Mouse (Mus musculus) embryonic facial prominence, embryonic 11.5 days (tissue): Measurements from ENCODE around the gene Nfix. TPM values are rescaled to one million over a fixed set of nuclear protein-coding genes. Genes with fewer than 3 reads are reported as not detected.

Source experiments
- ATAC-seq: fragments of 200-750 bp; cut with Nextera tagmentation; replicated peaks from 2 replicates; pipeline ENCODE4 v1.8.0; 2017; ENCODE audit warnings: low read depth; ENCODE audit not compliant: insufficient number of reproducible peaks, low FRiP score, low TSS enrichment
- DNase-seq: peaks from one replicate; pipeline ENCODE4 v3.0.0-alpha.2; 2015; ENCODE audit warnings: low spot score
- H3K27ac ChIP-seq: fragments of 300-500 bp; sonication (generic); replicated peaks from 2 replicates; pipeline ENCODE4 v1.5.1; 2014; ENCODE audit warnings: mild to moderate bottlenecking, low read depth, low read length, control low read depth
- H3K27me3 ChIP-seq: fragments of 300-500 bp; sonication (generic); 2 replicates; pipeline ENCODE4 v1.6.1; 2014; ENCODE audit warnings: mild to moderate bottlenecking, low read length, moderate library complexity, mixed read lengths; ENCODE audit not compliant: control insufficient read depth, insufficient read depth
- H3K36me3 ChIP-seq: fragments of 300-500 bp; sonication (generic); replicated peaks from 2 replicates; pipeline ENCODE4 v1.6.1; 2014; ENCODE audit warnings: low read depth, mild to moderate bottlenecking, low read length, moderate library complexity, mixed read lengths; ENCODE audit not compliant: control insufficient read depth, insufficient read depth
- H3K4me1 ChIP-seq: fragments of 300-500 bp; sonication (generic); 2 replicates; pipeline ENCODE4 v1.6.1; 2014; ENCODE audit warnings: low read length, mixed read lengths; ENCODE audit not compliant: control insufficient read depth, insufficient read depth
- H3K4me2 ChIP-seq: fragments of 300-500 bp; sonication (generic); 2 replicates; pipeline ENCODE4 v1.6.1; 2014; ENCODE audit warnings: low read depth, mild to moderate bottlenecking, control low read depth, low read length, moderate library complexity
- H3K4me3 ChIP-seq: fragments of 300-500 bp; sonication (generic); 2 replicates; pipeline ENCODE4 v1.5.1; 2014; ENCODE audit warnings: low read depth, low read length, control low read depth
- H3K9ac ChIP-seq: fragments of 300-500 bp; sonication (generic); replicated peaks from 2 replicates; pipeline ENCODE4 v1.6.1; 2014; ENCODE audit warnings: mild to moderate bottlenecking, control low read depth, low read length
- H3K9me3 ChIP-seq: fragments of 300-500 bp; sonication (generic); replicated peaks from 2 replicates; pipeline ENCODE4 v1.6.1; 2016; ENCODE audit warnings: mild to moderate bottlenecking, low read length, inconsistent platforms, mixed read lengths; ENCODE audit not compliant: control insufficient read depth
- WGBS: fragments of 180-500 bp; shearing (Covaris S2); extraction: QIAGEN DNeasy Blood & Tissue Kit; methylation state at CpG from one replicate; pipeline ENCODE4 v1.1.7; 2014; 5-methylcytosine and 5-hydroxymethylcytosine counted together
- polyA plus RNA-seq: library from polyadenylated mRNA; unstranded; fragments of >200 nt; fragmentation: Nextera tagmentation; extraction: Ambion mirVana; gene quantifications from 2 replicates; pipeline ENCODE4 v1.2.1, GENCODE M21; 2014

The Nfix gene
- polyA plus RNA-seq, 1 experiment from 2014 or later = 6.8 TPM

DNA sequence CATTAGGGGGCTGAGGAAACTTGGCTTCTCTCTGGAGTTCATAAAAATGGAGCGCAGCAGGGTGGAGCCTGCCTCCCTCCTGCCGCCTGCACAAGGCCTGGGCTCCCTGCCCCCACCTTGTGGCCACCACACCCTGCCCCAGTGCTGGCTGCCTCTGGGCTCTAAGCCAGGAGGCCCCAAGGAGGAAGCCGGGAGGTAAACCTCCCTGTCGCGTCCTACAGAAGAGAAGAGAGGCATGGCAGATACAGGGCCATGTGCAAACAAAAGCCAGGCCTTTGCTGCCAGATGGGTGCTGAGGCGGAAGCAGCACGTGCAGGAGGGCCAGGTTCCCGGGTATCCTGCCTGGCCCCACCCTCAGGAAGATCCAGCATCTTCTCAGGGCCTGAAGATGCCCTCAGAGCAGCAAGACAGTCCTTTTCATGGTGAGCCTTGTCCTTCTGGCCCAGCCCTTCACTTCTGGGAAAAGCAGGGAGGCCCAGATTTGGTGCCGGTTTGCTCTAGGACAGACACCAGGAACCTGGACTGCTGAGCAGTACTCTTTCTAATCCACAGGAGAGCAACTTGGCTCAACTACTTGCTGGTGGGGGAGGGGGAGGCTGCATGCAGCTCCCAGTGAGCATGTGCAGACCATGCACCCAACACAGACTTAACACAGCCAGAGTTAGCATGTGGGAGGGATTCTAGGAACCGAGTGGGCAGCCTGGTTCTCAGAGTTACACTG is 77.1 kb downstream of the Nfix start, which contains the start of gene G430095P16Rik:
Gene G430095P16Rik (plus strand): TSS at position 158 of the 721 bp plus-strand sequence.
- ATAC-seq (peak; percentile 88), DNase-seq (peak; percentile 88)
- Histone ChIP-seq H3K4me3 (peak within 1 kb of the TSS; percentile 17), H3K4me2 (peak within 1 kb of the TSS; percentile 39), H3K36me3 (no peaks in the 10 kb centered on the region), H3K27ac (peak within 1 kb of the TSS; percentile 95), H3K4me1 (peaks cover 31% of the 10 kb centered on the region), H3K9ac (peak within 1 kb of the TSS; percentile 64), H3K27me3 (peaks cover 16% of the 10 kb centered on the region), H3K9me3 (no peaks in the 10 kb centered on the region)
- 16% methylated on average over 10 of the region's 10 CpGs for WGBS

DNA sequence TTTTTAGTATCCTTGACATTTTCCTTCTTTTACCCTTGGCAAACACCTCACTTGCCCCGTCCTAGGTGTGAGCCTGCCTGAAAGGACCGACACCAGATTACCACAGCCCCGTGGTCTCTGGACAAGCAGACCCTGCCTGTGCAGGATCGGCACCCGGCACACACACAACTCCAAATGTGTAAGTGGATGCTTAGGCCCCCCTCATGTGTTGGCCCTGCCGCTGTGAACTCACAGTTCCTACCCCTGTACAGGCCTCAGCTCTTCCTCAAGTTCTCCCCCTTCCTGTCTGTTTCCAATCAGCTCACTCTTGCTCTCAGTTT is 77.7 kb downstream of the Nfix start:
- H3K27me3 ChIP-seq = peaks cover 20% of the 10 kb centered on the region
- H3K4me3 ChIP-seq = no peak overlapping the region
- no peaks in the 10 kb centered on the region for H3K36me3 ChIP-seq
- DNase-seq (no peak), ATAC-seq (peak; percentile 63)
- WGBS = 44% methylated on average over 6 of the region's 6 CpGs
- H3K4me2 ChIP-seq = no peak overlapping the region
- no peaks in the 10 kb centered on the region for H3K9me3 ChIP-seq
- H3K27ac ChIP-seq = peak overlapping the region; percentile 95
- peaks cover 31% of the 10 kb centered on the region for H3K4me1 ChIP-seq
- 0 out of 2 replicates have a peak overlapping the region, but pooled peaks have one; percentile 0 for H3K9ac ChIP-seq

DNA sequence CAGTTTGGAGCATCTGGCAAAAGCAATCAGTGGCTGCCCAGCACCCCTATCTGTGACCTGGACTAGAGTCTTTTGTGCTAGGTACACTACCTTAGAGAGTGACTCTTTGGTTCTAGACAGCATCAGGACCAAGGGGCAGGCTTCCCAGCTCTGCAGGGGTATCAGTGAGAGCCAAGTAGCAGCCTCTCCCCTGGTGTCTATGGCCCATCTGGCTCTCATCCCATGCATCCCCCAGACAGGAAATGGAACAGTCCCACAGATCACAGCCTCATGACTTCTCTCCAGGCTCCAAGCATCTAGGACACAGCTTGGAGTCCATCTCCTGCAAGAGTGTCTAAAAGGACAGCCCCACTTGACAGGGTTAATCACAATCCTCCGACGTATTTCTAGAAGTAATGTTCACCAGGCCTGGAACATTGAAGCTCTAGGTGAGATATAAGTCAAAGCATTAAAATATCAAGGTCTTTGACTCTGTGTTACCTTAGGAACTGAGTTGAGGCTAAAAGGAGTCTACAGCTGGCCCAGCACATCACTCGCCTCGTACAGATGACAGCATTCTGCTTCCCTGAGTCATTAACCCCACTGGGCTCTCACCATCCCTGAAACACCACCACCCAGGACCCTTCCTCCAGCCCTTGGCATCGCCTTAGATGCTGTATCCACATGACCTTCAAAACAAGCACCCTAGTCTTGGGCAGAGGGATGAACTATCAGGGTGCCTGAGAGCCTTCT is 81.0 kb downstream of the Nfix start:
- Histone ChIP-seq H3K36me3 (no peaks in the 10 kb centered on the region), H3K4me1 (peaks cover 26% of the 10 kb centered on the region), H3K4me3 (no peak overlapping the region), H3K4me2 (no peak overlapping the region), H3K9me3 (no peaks in the 10 kb centered on the region), H3K27ac (no peak overlapping the region), H3K9ac (no peak overlapping the region), H3K27me3 (peaks cover 39% of the 10 kb centered on the region)
- WGBS = 84% methylated on average over 5 of the region's 5 CpGs
- ATAC-seq = no peak
- DNase-seq = no peak

DNA sequence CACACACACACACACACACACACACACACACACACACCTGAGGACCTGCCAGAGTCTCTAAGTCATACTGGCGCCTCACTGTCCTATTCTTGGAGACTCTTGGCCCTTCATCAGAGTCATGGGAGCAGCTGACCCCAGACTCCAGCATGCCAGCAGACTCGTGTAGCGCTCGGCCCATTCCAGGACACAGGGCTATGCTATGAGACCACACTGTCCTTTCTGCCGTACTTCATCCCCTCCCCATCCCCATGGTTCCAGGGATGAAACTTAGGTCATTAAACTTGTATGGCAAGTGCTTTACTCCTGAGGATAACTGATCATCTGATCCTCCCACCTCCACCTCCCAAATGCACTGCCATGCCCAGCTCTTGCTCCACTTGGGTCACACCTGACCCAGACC is 81.7 kb downstream of the Nfix start:
- Histone ChIP-seq H3K36me3 (no peaks in the 10 kb centered on the region), H3K4me1 (peaks cover 25% of the 10 kb centered on the region), H3K4me2 (no peak overlapping the region), H3K4me3 (no peak overlapping the region), H3K9me3 (no peaks in the 10 kb centered on the region), H3K9ac (no peak overlapping the region), H3K27me3 (peaks cover 41% of the 10 kb centered on the region), H3K27ac (no peak overlapping the region)
- DNase-seq (no peak), ATAC-seq (no peak)
- 86% methylated on average over 5 of the region's 5 CpGs for WGBS

DNA sequence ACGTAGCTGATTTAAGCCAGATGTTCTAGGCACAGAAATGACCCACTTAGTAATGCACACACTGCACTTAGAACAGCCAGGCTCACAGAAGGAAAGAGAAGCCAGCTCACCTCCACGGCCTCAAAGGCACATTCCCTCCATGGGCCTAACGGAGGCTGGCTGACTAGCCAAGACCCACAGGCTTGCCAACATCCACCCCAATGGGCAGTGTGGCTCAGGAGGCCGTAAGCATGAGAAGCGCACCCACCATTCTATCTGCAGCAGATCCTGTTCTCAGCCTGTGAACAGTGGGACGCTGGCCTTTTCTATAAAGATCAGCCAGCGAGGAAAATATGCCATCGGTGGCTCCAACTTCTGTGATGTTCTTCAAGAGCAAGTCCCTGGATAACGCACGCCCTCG is 83.4 kb downstream of the Nfix start:
- Histone ChIP-seq H3K9ac (no peak overlapping the region), H3K4me3 (no peak overlapping the region), H3K36me3 (no peaks in the 10 kb centered on the region), H3K27ac (0 out of 2 replicates have a peak overlapping the region, but pooled peaks have one; percentile 4), H3K4me2 (no peak overlapping the region), H3K4me1 (peaks cover 22% of the 10 kb centered on the region), H3K27me3 (peaks cover 45% of the 10 kb centered on the region), H3K9me3 (no peaks in the 10 kb centered on the region)
- WGBS = 77% methylated on average over 11 of the region's 11 CpGs
- peak; percentile 72 for DNase-seq
- ATAC-seq = no peak

DNA sequence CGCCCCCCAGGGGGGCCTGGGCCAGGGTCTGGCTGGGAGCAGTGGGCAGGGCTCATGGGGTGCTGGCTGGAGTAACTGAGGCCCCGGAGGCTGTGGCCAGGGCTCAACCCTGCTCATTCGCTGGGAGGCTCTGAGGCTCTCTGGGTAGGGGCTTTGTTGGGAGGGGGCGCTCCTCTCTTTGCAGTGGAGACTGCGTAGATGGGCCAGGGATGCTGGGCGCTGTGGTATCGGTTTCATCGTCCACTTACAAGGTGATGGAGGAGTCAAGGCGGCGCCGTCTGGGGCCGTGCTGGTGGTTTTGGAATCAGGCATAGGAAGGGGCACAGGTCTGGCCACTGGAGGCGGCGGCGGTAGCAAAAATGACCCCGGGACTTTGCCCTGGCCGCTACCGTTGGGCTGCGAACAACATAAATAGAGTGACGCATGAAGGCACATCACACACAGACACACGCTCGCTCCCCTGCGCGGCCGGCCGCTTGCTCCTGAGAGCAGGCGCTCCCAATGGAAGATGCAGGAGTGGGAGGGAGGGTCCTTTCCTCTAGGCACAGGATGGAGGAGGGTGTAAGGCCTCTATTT is 84.2 kb downstream of the Nfix start:
- WGBS = 5% methylated on average over 27 of the region's 27 CpGs
- no peak overlapping the region for H3K27ac ChIP-seq
- no peaks in the 10 kb centered on the region for H3K9me3 ChIP-seq
- peak; percentile 52 for DNase-seq
- H3K4me1 ChIP-seq = peaks cover 27% of the 10 kb centered on the region
- H3K4me2 ChIP-seq = peak overlapping the region; percentile 11; the same call in 1 of the 2 replicates
- ATAC-seq = no peak
- H3K4me3 ChIP-seq = no peak overlapping the region
- no peak overlapping the region for H3K9ac ChIP-seq
- H3K27me3 ChIP-seq = peaks cover 48% of the 10 kb centered on the region
- no peaks in the 10 kb centered on the region for H3K36me3 ChIP-seq

DNA sequence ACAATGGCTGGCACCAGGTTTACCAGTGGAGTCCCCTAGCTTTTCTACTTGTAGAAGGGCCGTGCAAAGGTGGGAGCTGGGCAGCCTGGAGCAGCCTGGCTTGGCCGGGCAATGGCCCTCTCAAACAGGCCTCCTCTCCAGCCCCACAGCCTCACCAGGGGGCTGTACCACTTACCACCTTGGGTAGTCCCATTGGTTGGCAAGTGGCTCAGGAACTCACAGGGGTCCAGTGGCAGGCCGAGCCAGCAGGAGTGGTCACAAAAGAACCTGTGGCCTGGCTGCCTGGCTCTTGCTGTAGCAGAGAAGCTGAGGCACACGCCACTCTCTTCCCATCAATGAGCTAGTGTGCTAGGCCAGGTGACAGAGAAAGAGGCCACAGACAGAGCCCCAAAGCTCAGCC is 86.0 kb downstream of the Nfix start:
- H3K4me2 ChIP-seq = no peak overlapping the region
- ATAC-seq (no peak), DNase-seq (no peak)
- H3K27ac ChIP-seq = peak overlapping the region; percentile 62; the same call in 1 of the 2 replicates
- peak overlapping the region; percentile 18 for H3K9ac ChIP-seq
- H3K4me1 ChIP-seq = peaks cover 27% of the 10 kb centered on the region
- peaks cover 46% of the 10 kb centered on the region for H3K27me3 ChIP-seq
- H3K9me3 ChIP-seq = no peaks in the 10 kb centered on the region
- no peaks in the 10 kb centered on the region for H3K36me3 ChIP-seq
- WGBS = 52% methylated on average over 4 of the region's 4 CpGs
- no peak overlapping the region for H3K4me3 ChIP-seq

DNA sequence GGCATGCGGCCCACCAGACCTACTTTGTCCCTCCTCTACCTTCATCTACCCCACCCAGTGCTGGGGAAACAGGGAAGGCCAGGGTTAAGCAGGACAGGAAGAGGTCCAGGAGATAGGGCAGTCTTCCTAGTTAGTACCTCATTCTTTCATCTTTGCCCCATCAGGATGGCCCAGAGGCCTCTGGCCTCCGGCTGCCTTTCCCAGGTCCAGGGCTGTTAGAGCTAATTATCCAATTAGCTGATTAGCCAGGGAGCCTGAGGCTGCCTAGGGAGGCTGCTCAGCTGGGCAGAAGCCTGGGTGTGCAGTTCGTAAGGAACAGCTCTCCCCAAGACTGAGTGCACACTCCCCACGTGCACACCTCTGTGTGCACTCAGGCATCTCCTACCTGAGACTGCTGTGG is 86.8 kb downstream of the Nfix start:
- no peak overlapping the region for H3K4me2 ChIP-seq

More for the DNA sequence above, 86.8 kb downstream of the Nfix start:
- ATAC-seq = no peak
- Histone ChIP-seq H3K4me3 (no peak overlapping the region), H3K4me1 (peaks cover 31% of the 10 kb centered on the region), H3K36me3 (no peaks in the 10 kb centered on the region), H3K9ac (peak overlapping the region; percentile 34), H3K27ac (peak overlapping the region; percentile 84), H3K9me3 (no peaks in the 10 kb centered on the region), H3K27me3 (peaks cover 49% of the 10 kb centered on the region)
- no peak for DNase-seq
- 30% methylated on average over 4 of the region's 4 CpGs for WGBS
